Mouse (Mus musculus) C2C12 (cell line): ENCODE measurements around the gene Tspan14. TPM values are rescaled to one million over a fixed set of nuclear protein-coding genes. Genes with fewer than 3 reads are reported as not detected.

Experiments
- H3K27me3 ChIP-seq: one replicate; pipeline ENCODE4 v1.6.1; 2011; ENCODE audit not compliant: control insufficient read depth, insufficient read depth, insufficient read length
- H3K36me3 ChIP-seq: one replicate; pipeline ENCODE4 v1.6.1; 2011; ENCODE audit not compliant: control insufficient read depth, insufficient read depth
- H3K4me3 ChIP-seq: one replicate; pipeline ENCODE4 v1.5.1; 2011; ENCODE audit warnings: mild to moderate bottlenecking, control low read depth; ENCODE audit not compliant: poor library complexity, insufficient read depth, severe bottlenecking
- H3K79me2 ChIP-seq: one replicate; pipeline ENCODE4 v1.6.1; 2011; ENCODE audit not compliant: control insufficient read depth, insufficient read depth
- H3K79me3 ChIP-seq: one replicate; pipeline ENCODE4 v1.6.1; 2011; ENCODE audit warnings: low read depth, control low read depth
- H3ac ChIP-seq: one replicate; pipeline ENCODE3; 2011; ENCODE audit warnings: low read depth; ENCODE audit not compliant: control insufficient read depth, insufficient read length
- CEBPB ChIP-seq: IDR thresholded peaks from one replicate; pipeline ENCODE4 v1.6.1; 2011; ENCODE audit warnings: low read depth, mild to moderate bottlenecking, control low read depth, moderate library complexity
- CTCF ChIP-seq: IDR thresholded peaks from one replicate; pipeline ENCODE4 v1.5.1; 2011; ENCODE audit not compliant: control insufficient read depth, insufficient read depth, insufficient read length
- FOSL1 ChIP-seq: IDR thresholded peaks from one replicate; pipeline ENCODE4 v1.8.0; 2011; ENCODE audit warnings: mild to moderate bottlenecking, low read length; ENCODE audit not compliant: poor library complexity, insufficient read depth, severe bottlenecking
- MAX ChIP-seq: IDR thresholded peaks from one replicate; pipeline ENCODE4 v1.6.1; 2011; ENCODE audit warnings: mild to moderate bottlenecking, control low read depth
- MYOD1 ChIP-seq: IDR thresholded peaks from one replicate; pipeline ENCODE4 v1.6.1; 2011; ENCODE audit warnings: low read depth; ENCODE audit not compliant: control insufficient read depth, insufficient read length
- MYOG ChIP-seq: IDR thresholded peaks from one replicate; pipeline ENCODE4 v1.6.1; 2011; ENCODE audit not compliant: control insufficient read depth, insufficient read length; ENCODE audit errors: extremely low read depth
- USF1 ChIP-seq: IDR thresholded peaks from one replicate; pipeline ENCODE4 v1.6.1; 2011; ENCODE audit warnings: low read depth, mild to moderate bottlenecking, control low read depth, moderate library complexity
- long read RNA-seq, 2 experiments: library from polyadenylated mRNA; unstranded; transcript quantifications; one replicate each; pipeline ENCODE4 v2.0.0; 2019 to 2020
- polyA plus RNA-seq: library from polyadenylated mRNA; unstranded; fragments of >200 nt; fragmentation: generic; extraction: Trizol; gene quantifications from one replicate; pipeline ENCODE4 v1.2.1, GENCODE M21; 2012; ENCODE audit warnings: missing spikeins

Tspan14 gene
- polyA plus RNA-seq = 41.5 TPM
- long read RNA-seq, experiment 1, transcript Tspan14-201 (9 exons, 2,475 nt) = major isoform, 43 of 53 reads
- long read RNA-seq, experiment 1, partial matches to known transcripts = 0 of 53 reads
- long read RNA-seq, experiment 1, other reads (novel, unspliced or antisense) = 7 of 53 reads
- long read RNA-seq, experiment 2, transcript Tspan14-201 (9 exons, 2,475 nt) = major isoform, 210 of 231 reads
- long read RNA-seq, experiment 2, partial matches to known transcripts = 2 of 231 reads
- long read RNA-seq, experiment 2, other reads (novel, unspliced or antisense) = 16 of 231 reads

DNA sequence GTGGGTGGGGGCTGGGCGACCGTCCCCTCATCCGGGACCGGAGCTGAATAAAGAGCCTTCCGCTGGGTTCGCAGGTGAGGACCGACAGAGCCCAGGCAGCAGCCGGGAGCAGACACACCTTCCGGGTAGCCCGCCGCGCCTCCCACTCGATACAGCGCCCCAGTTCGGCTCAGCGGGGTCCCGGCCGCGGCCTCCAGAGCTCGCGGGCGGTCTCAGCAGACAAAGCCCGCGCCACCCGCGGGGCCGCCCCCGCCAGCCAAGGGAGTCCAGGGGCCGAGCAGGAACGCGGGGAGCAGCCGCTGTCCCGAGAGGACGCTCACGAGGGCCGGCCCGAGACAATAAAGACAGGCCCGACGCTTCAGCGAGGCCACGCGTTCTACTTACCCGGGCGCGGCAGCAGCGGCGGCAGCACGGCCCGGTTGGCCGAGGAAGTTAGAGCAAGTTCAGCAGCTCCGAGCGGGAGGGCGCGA is at the start of gene Tspan14:
Gene Tspan14, minus strand, starts transcription at position 416 of the 470 bp plus-strand sequence.
- Histone ChIP-seq H3K36me3 (no peaks in the 10 kb centered on the region), H3K27me3 (no peaks in the 10 kb centered on the region), H3K79me2 (peaks cover 51% of the 10 kb centered on the region), H3ac (peak within 1 kb of the TSS; percentile 100), H3K4me3 (peak within 1 kb of the TSS; percentile 69), H3K79me3 (peaks cover 43% of the 10 kb centered on the region)
- no peak for TF ChIP-seq FOSL1
- no peak for TF ChIP-seq CTCF
- TF ChIP-seq MYOD1 = no peak
- no peak for TF ChIP-seq USF1
- no peak for TF ChIP-seq MYOG

GRCm38 (mm10) chr14:41014701-41015240 is 48.2 kb upstream of the Tspan14 start:
- no peaks in the 10 kb centered on the region for H3K36me3 ChIP-seq
- TF ChIP-seq CEBPB (no peak), CTCF (no peak), USF1 (no peak), MYOD1 (no peak), MAX (no peak), FOSL1 (no peak), MYOG (no peak)

DNA sequence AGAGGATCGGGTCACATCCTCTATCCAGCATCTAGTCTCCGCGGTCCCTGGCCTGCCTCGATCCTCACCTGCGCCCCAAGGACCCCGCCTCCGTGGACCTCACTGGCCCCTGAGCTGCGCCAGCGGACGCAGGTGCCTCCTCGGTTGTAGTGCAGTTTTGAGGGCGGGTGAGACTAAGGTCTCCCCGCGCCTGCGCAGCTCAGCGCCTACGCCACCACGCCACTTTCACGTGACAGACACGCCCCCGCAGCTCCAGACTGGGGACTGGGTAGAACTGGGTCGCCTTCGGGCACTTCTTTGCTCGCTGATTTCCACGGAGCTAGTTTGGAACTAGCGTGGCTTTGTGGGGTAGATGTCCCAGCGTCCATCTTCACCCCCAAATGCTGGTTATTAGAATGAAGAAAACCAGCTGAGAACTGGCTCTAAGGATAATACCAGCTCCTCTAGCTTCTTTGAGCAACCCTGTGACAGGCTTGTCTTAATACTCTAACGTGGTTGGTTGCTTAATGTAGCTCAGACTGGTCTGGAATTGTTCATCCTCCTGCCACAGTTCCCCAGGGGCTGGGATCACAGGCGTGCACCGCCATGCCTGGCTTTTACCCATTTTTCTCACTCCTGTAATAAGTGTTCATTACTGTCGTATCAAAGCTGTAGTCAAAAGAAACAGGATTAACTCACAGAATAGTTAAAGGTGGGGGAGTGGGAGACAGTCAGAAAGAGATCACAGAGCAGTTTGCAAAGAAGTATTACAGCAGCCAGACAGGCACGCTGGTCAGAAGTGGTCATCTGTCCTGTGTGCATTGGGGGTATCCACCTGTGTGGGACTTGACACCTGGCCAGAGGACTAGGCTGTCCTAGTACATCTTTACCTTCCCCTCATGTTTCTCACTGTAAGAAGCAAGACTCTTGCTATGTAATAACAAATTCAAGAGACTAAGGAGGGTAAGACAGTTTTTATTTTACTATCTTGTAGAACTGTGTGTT is 47.3 kb upstream of the Tspan14 start, which contains the start of gene Fam213a:
Gene Fam213a, minus strand, starts transcription at position 159 of the 984 bp plus-strand sequence.
- H3ac ChIP-seq = peak within 1 kb of the TSS; percentile 12
- H3K27me3 ChIP-seq = no peaks in the 10 kb centered on the region
- H3K79me2 ChIP-seq = no peaks in the 10 kb centered on the region
- TF ChIP-seq USF1 (peak; percentile 40), MYOG (no peak)
- no peaks in the 10 kb centered on the region for H3K36me3 ChIP-seq
- peak within 1 kb of the TSS; percentile 14 for H3K4me3 ChIP-seq
- H3K79me3 ChIP-seq = no peaks in the 10 kb centered on the region

More at GRCm38 (mm10) chr14:41014701-41015240, 48.2 kb upstream of the Tspan14 start:
- H3K79me3 ChIP-seq = no peaks in the 10 kb centered on the region
- no peak overlapping the region for H3K4me3 ChIP-seq
- H3K27me3 ChIP-seq = no peaks in the 10 kb centered on the region
- no peak overlapping the region for H3ac ChIP-seq
- H3K79me2 ChIP-seq = no peaks in the 10 kb centered on the region

- no peaks in the 10 kb centered on the region for H3K27me3 ChIP-seq
- no peaks in the 10 kb centered on the region for H3K36me3 ChIP-seq
- H3K4me3 ChIP-seq = peak overlapping the region; percentile 14
- no peak overlapping the region for H3ac ChIP-seq
- H3K79me2 ChIP-seq = no peaks in the 10 kb centered on the region
- H3K79me3 ChIP-seq = no peaks in the 10 kb centered on the region
- no peak for TF ChIP-seq MAX
- TF ChIP-seq CTCF = no peak
- no peak for TF ChIP-seq FOSL1
- no peak for TF ChIP-seq CEBPB
- no peak for TF ChIP-seq MYOD1
- TF ChIP-seq MYOG = no peak
- no peak for TF ChIP-seq USF1
Observed at GRCm38 (mm10) chr14:41013143-41013542, 46.5 kb upstream of the Tspan14 start.

DNA sequence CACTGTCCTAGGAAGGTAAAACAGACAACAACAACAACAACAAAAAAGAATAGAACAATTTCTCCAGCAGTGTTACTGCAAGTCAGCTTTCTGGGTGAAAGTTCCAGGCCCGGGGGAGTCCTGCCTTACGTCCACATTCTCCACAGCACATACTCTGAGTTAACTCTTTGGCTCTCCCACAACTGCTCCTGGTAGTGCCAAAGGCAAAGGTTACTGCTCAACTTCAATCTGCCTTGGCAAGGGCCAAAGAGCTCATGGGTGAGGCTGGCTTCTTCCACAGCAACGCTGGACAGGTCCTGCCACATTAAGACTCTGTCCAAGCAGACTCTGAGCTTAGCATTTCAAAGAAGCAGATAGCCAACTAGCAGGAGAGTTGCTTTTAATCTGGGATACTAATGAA is 45.3 kb upstream of the Tspan14 start:
- no peaks in the 10 kb centered on the region for H3K27me3 ChIP-seq
- H3K79me3 ChIP-seq = no peaks in the 10 kb centered on the region
- no peak for TF ChIP-seq CTCF
- no peak for TF ChIP-seq USF1
- TF ChIP-seq MAX = no peak
- no peak for TF ChIP-seq FOSL1
- H3K79me2 ChIP-seq = no peaks in the 10 kb centered on the region
- no peak overlapping the region for H3K4me3 ChIP-seq
- H3ac ChIP-seq = no peak overlapping the region
- H3K36me3 ChIP-seq = no peaks in the 10 kb centered on the region

DNA sequence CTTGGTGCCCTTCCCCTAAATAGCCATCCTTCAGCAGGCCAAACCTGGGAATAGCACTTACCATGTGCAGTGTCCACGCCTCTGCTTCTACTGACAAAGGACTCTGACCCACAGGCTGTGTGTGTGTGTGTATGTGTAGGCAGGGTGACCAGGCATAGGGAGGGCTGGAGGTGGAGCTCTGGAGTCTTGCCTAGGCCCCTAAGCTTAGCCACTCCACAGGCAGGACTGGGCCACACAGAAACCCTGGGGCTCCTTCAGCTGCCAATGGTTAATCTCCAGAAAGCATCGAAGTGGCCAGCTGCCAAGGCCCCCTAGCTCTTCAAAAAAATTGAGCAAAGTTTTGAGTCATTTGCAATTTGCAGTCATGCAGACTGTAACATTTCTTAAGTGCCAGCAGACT is 41.5 kb upstream of the Tspan14 start:
- H3ac ChIP-seq = no peak overlapping the region
- H3K79me3 ChIP-seq = no peaks in the 10 kb centered on the region
- TF ChIP-seq CTCF (no peak), MYOG (no peak), FOSL1 (no peak), MAX (no peak), USF1 (no peak), CEBPB (no peak), MYOD1 (no peak)
- no peaks in the 10 kb centered on the region for H3K79me2 ChIP-seq
- H3K27me3 ChIP-seq = no peaks in the 10 kb centered on the region
- H3K36me3 ChIP-seq = no peaks in the 10 kb centered on the region
- no peak overlapping the region for H3K4me3 ChIP-seq
